Mouse (Mus musculus) heart, postnatal 0 days (tissue): ENCODE data around the gene Cd164l2.

Experiments used
- CTCF ChIP-seq: IDR thresholded peaks from 2 replicates; pipeline ENCODE4 v1.5.1; 2016; ENCODE audit warnings: antibody characterized with exemption, control low read depth, low read depth
- EP300 ChIP-seq: IDR thresholded peaks from 2 replicates; pipeline ENCODE4 v1.6.1; 2016; ENCODE audit warnings: antibody characterized with exemption, low read depth

- no peak for TF ChIP-seq CTCF
- TF ChIP-seq EP300, result no peak
These were observed 14.1 kb downstream of the Cd164l2 start for GRCm38 (mm10) chr4:133226073-133226472.
